Mouse (Mus musculus): ENCODE data around the gene Prickle2. TPM values are rescaled to one million over a fixed set of nuclear protein-coding genes. Genes with fewer than 3 reads are reported as not detected.

Prickle2 gene
- polyA plus RNA-seq, 1 experiment from 2014 or later: 7.0 TPM

DNA sequence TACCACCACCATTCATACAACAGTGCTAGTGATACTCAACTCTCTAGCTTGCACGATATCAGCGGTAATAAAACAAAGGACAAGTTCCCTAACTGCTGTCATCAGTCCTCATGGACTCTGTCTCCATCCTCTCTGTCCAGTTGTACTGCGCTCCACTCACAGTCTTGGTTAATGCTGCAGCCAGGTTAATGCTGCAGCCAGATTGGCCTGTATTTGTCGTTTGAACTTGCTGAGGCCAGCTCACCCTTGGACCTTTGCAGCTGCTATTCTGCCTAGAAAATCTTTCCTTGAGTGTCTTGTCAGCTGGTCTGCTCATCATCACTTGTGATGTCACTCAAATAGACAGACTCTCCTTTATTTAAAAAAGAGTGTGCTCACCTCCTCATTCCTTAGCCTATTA lies 236.5 kb downstream of the Prickle2 start:
- no peak overlapping the region for H3K4me2 ChIP-seq (ENCODE audit: low read depth)
- 0 out of 2 replicates have a peak, but pooled peaks cover 3% of the 10 kb centered on the region for H3K4me1 ChIP-seq (ENCODE audit: control insufficient read depth, insufficient read depth, low read length)
- WGBS: 76% methylated on average over 4 of the region's 4 CpGs
- H3K4me3 ChIP-seq (ENCODE audit: low read depth, low read length): no peak overlapping the region
- DNase-seq (ENCODE audit: low spot score): no peak
- no peaks in the 10 kb centered on the region for H3K36me3 ChIP-seq (ENCODE audit: control insufficient read depth, insufficient read depth, low read length)
- no peak for ATAC-seq (ENCODE audit: insufficient read depth, low FRiP score, low TSS enrichment)
- H3K9me3 ChIP-seq (ENCODE audit: control insufficient read depth, low read length): no peaks in the 10 kb centered on the region
- no peak overlapping the region for H3K27ac ChIP-seq (ENCODE audit: low read depth, low read length)
- H3K27me3 ChIP-seq (ENCODE audit: control insufficient read depth, insufficient read depth, low read length): no peaks in the 10 kb centered on the region
- no peak overlapping the region for H3K9ac ChIP-seq (ENCODE audit: low read length)

- H3K27ac ChIP-seq (ENCODE audit: low read depth, low read length): no peak overlapping the region
- H3K27me3 ChIP-seq (ENCODE audit: control insufficient read depth, insufficient read depth, low read length): no peaks in the 10 kb centered on the region
- ATAC-seq (ENCODE audit: insufficient read depth, low FRiP score, low TSS enrichment) (no peak), DNase-seq (ENCODE audit: low spot score) (no peak)
- H3K4me2 ChIP-seq (ENCODE audit: low read depth): no peak overlapping the region
- no peaks in the 10 kb centered on the region for H3K9me3 ChIP-seq (ENCODE audit: control insufficient read depth, low read length)
- H3K36me3 ChIP-seq (ENCODE audit: control insufficient read depth, insufficient read depth, low read length): no peaks in the 10 kb centered on the region
- no peak overlapping the region for H3K9ac ChIP-seq (ENCODE audit: low read length)
- 0 out of 2 replicates have a peak, but pooled peaks cover 3% of the 10 kb centered on the region for H3K4me1 ChIP-seq (ENCODE audit: control insufficient read depth, insufficient read depth, low read length)
- WGBS: 84% methylated on average over 4 of the region's 4 CpGs
- H3K4me3 ChIP-seq (ENCODE audit: low read depth, low read length): no peak overlapping the region
These were observed 237.1 kb downstream of the Prickle2 start for GRCm38 (mm10) chr6:92468892-92469291.

GRCm38 (mm10) chr6:92468383-92468791 lies 237.6 kb downstream of the Prickle2 start:
- ATAC-seq (ENCODE audit: insufficient read depth, low FRiP score, low TSS enrichment) (no peak), DNase-seq (ENCODE audit: low spot score) (no peak)
- Histone ChIP-seq H3K27ac (ENCODE audit: low read depth, low read length) (no peak overlapping the region), H3K9ac (ENCODE audit: low read length) (no peak overlapping the region), H3K36me3 (ENCODE audit: control insufficient read depth, insufficient read depth, low read length) (no peaks in the 10 kb centered on the region), H3K4me2 (ENCODE audit: low read depth) (no peak overlapping the region), H3K9me3 (ENCODE audit: control insufficient read depth, low read length) (no peaks in the 10 kb centered on the region), H3K4me1 (ENCODE audit: control insufficient read depth, insufficient read depth, low read length) (0 out of 2 replicates have a peak, but pooled peaks cover 3% of the 10 kb centered on the region), H3K27me3 (ENCODE audit: control insufficient read depth, insufficient read depth, low read length) (no peaks in the 10 kb centered on the region), H3K4me3 (ENCODE audit: low read depth, low read length) (no peak overlapping the region)
- WGBS: 88% methylated on average over 3 of the region's 3 CpGs

DNA sequence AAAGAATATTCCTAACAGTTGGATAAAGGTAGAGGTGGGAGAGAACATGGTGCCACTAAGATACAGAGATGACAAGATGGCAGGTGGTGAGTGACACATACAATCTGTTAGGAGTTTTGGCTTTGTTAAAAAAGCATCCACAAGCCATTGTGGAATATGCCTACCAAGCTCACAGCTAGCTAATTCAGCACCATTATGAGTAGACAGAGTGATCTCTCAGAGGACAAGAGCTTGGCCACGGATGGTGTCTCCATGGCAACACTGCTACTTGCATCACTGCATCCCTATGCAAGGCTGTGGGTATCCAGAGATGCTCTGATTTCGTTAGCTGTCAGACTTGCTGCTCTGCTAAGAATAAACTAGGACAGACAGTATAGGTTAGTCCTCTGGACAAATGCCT lies 238.6 kb downstream of the Prickle2 start:
- Histone ChIP-seq H3K9ac (ENCODE audit: low read length) (no peak overlapping the region), H3K36me3 (ENCODE audit: control insufficient read depth, insufficient read depth, low read length) (no peaks in the 10 kb centered on the region), H3K27ac (ENCODE audit: low read depth, low read length) (no peak overlapping the region), H3K9me3 (ENCODE audit: control insufficient read depth, low read length) (no peaks in the 10 kb centered on the region), H3K27me3 (ENCODE audit: control insufficient read depth, insufficient read depth, low read length) (no peaks in the 10 kb centered on the region), H3K4me3 (ENCODE audit: low read depth, low read length) (no peak overlapping the region), H3K4me2 (ENCODE audit: low read depth) (no peak overlapping the region), H3K4me1 (ENCODE audit: control insufficient read depth, insufficient read depth, low read length) (0 out of 2 replicates have a peak, but pooled peaks cover 3% of the 10 kb centered on the region)
- WGBS: 74% methylated on average over 2 of the region's 2 CpGs
- ATAC-seq (ENCODE audit: insufficient read depth, low FRiP score, low TSS enrichment) (no peak; the same call in 1 of the 2 replicates), DNase-seq (ENCODE audit: low spot score) (peak; percentile 45)

DNA sequence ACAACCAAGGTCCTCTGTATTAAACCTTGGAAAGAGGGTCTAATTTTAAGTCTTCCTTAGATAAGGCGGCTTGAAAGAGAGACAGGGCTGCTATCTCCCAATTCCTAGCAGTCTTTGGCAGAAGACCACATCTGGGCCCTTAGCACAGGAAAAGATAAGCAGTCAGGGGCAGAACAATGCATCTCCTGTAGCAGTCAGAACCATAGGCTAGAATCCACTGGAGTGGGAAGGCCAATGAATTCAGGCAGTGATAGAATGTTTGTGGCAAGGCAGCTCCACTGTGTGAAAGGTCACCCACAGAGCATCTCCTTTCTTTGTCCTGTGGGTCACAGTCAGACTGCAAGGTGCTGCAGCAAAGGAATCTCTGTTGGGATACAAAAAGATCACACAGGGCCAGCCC lies 240.3 kb downstream of the Prickle2 start:
- 80% methylated on average over 1 of the region's 1 CpGs for WGBS
- Histone ChIP-seq H3K36me3 (ENCODE audit: control insufficient read depth, insufficient read depth, low read length) (no peaks in the 10 kb centered on the region), H3K27me3 (ENCODE audit: control insufficient read depth, insufficient read depth, low read length) (no peaks in the 10 kb centered on the region), H3K27ac (ENCODE audit: low read depth, low read length) (no peak overlapping the region), H3K4me3 (ENCODE audit: low read depth, low read length) (no peak overlapping the region), H3K9me3 (ENCODE audit: control insufficient read depth, low read length) (no peaks in the 10 kb centered on the region), H3K9ac (ENCODE audit: low read length) (no peak overlapping the region), H3K4me2 (ENCODE audit: low read depth) (no peak overlapping the region), H3K4me1 (ENCODE audit: control insufficient read depth, insufficient read depth, low read length) (0 out of 2 replicates have a peak, but pooled peaks cover 3% of the 10 kb centered on the region)
- ATAC-seq (ENCODE audit: insufficient read depth, low FRiP score, low TSS enrichment): no peak
- no peak for DNase-seq (ENCODE audit: low spot score)

- ATAC-seq (ENCODE audit: insufficient read depth, low FRiP score, low TSS enrichment) (no peak), DNase-seq (ENCODE audit: low spot score) (no peak)
These were observed 241.1 kb downstream of the Prickle2 start for GRCm38 (mm10) chr6:92464781-92465337.

GRCm38 (mm10) chr6:92463768-92464167 lies 242.2 kb downstream of the Prickle2 start:
- WGBS: 46% methylated on average over 9 of the region's 9 CpGs
- H3K4me1 ChIP-seq (ENCODE audit: control insufficient read depth, insufficient read depth, low read length): 0 out of 2 replicates have a peak, but pooled peaks cover 3% of the 10 kb centered on the region
- no peaks in the 10 kb centered on the region for H3K36me3 ChIP-seq (ENCODE audit: control insufficient read depth, insufficient read depth, low read length)
- no peak overlapping the region for H3K9ac ChIP-seq (ENCODE audit: low read length)
- no peak overlapping the region for H3K4me3 ChIP-seq (ENCODE audit: low read depth, low read length)
- DNase-seq (ENCODE audit: low spot score) (no peak), ATAC-seq (ENCODE audit: insufficient read depth, low FRiP score, low TSS enrichment) (no peak)
- no peak overlapping the region for H3K27ac ChIP-seq (ENCODE audit: low read depth, low read length)
- no peaks in the 10 kb centered on the region for H3K27me3 ChIP-seq (ENCODE audit: control insufficient read depth, insufficient read depth, low read length)
- H3K9me3 ChIP-seq (ENCODE audit: control insufficient read depth, low read length): no peaks in the 10 kb centered on the region
- no peak overlapping the region for H3K4me2 ChIP-seq (ENCODE audit: low read depth)

More at GRCm38 (mm10) chr6:92464781-92465337, 241.1 kb downstream of the Prickle2 start:
- H3K27ac ChIP-seq (ENCODE audit: low read depth, low read length): no peak overlapping the region
- H3K4me3 ChIP-seq (ENCODE audit: low read depth, low read length): no peak overlapping the region
- no peaks in the 10 kb centered on the region for H3K36me3 ChIP-seq (ENCODE audit: control insufficient read depth, insufficient read depth, low read length)
- no peaks in the 10 kb centered on the region for H3K27me3 ChIP-seq (ENCODE audit: control insufficient read depth, insufficient read depth, low read length)
- no peaks in the 10 kb centered on the region for H3K9me3 ChIP-seq (ENCODE audit: control insufficient read depth, low read length)
- H3K4me1 ChIP-seq (ENCODE audit: control insufficient read depth, insufficient read depth, low read length): 0 out of 2 replicates have a peak, but pooled peaks cover 3% of the 10 kb centered on the region
- no peak overlapping the region for H3K9ac ChIP-seq (ENCODE audit: low read length)
- no peak overlapping the region for H3K4me2 ChIP-seq (ENCODE audit: low read depth)
- 75% methylated on average over 7 of the region's 7 CpGs for WGBS

GRCm38 (mm10) chr6:92460750-92461149 lies 245.2 kb downstream of the Prickle2 start:
- Histone ChIP-seq H3K9ac (ENCODE audit: low read length) (no peak overlapping the region), H3K4me1 (ENCODE audit: control insufficient read depth, insufficient read depth, low read length) (0 out of 2 replicates have a peak, but pooled peaks cover 2% of the 10 kb centered on the region), H3K27me3 (ENCODE audit: control insufficient read depth, insufficient read depth, low read length) (no peaks in the 10 kb centered on the region), H3K36me3 (ENCODE audit: control insufficient read depth, insufficient read depth, low read length) (no peaks in the 10 kb centered on the region), H3K9me3 (ENCODE audit: control insufficient read depth, low read length) (no peaks in the 10 kb centered on the region), H3K27ac (ENCODE audit: low read depth, low read length) (no peak overlapping the region), H3K4me2 (ENCODE audit: low read depth) (no peak overlapping the region), H3K4me3 (ENCODE audit: low read depth, low read length) (no peak overlapping the region)
- DNase-seq (ENCODE audit: low spot score) (no peak), ATAC-seq (ENCODE audit: insufficient read depth, low FRiP score, low TSS enrichment) (no peak)
- WGBS: 71% methylated on average over 2 of the region's 2 CpGs

DNA sequence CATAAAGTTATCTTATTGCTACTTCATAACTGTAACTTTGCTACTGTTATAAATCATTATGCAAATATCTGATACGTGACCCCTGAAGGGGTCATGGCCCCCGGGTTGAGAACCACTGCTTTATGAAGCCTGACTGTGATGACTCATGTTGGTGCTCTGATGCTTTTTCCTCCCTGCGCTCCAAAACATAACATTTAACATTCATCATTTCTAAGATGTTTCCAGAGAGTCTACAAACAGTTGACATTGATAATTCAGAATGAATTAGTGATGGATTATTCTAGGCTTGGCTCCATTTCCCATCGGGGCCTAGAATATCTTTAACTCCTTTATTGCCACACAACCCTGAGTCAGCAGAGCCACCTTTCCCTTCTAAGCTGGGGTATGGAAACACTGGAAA lies 247.9 kb downstream of the Prickle2 start:
- H3K27ac ChIP-seq (ENCODE audit: low read depth, low read length): no peak overlapping the region
- H3K4me3 ChIP-seq (ENCODE audit: low read depth, low read length): no peak overlapping the region
- no peaks in the 10 kb centered on the region for H3K4me1 ChIP-seq (ENCODE audit: control insufficient read depth, insufficient read depth, low read length)
- ATAC-seq (ENCODE audit: insufficient read depth, low FRiP score, low TSS enrichment) (no peak), DNase-seq (ENCODE audit: low spot score) (no peak)
- no peak overlapping the region for H3K4me2 ChIP-seq (ENCODE audit: low read depth)
- no peaks in the 10 kb centered on the region for H3K27me3 ChIP-seq (ENCODE audit: control insufficient read depth, insufficient read depth, low read length)
- WGBS: 82% methylated on average over 4 of the region's 4 CpGs
- H3K9ac ChIP-seq (ENCODE audit: low read length): no peak overlapping the region
- no peaks in the 10 kb centered on the region for H3K36me3 ChIP-seq (ENCODE audit: control insufficient read depth, insufficient read depth, low read length)
- no peaks in the 10 kb centered on the region for H3K9me3 ChIP-seq (ENCODE audit: control insufficient read depth, low read length)

Measured in neural tube, embryonic 11.5 days (tissue).